Mouse (Mus musculus) kidney, embryonic 16.5 days (tissue): ENCODE measurements around the gene Rbfox3. TPM values are rescaled to one million over a fixed set of nuclear protein-coding genes. Genes with fewer than 3 reads are reported as not detected.

Experiments used
- ATAC-seq: fragments of 200-750 bp; cut with Nextera tagmentation; 2 replicates; pipeline ENCODE4 v1.8.0; 2017; ENCODE audit warnings: moderate TSS enrichment; ENCODE audit not compliant: low FRiP score, low TSS enrichment
- H3K27ac ChIP-seq: fragments of 300-500 bp; sonication (generic); 2 replicates; pipeline ENCODE4 v1.5.1; 2014; ENCODE audit warnings: low read length
- H3K27me3 ChIP-seq: fragments of 300-500 bp; sonication (generic); 2 replicates; pipeline ENCODE4 v1.6.1; 2014; ENCODE audit warnings: low read length, control low read depth, mixed read lengths; ENCODE audit not compliant: insufficient read depth
- H3K36me3 ChIP-seq: fragments of 300-500 bp; sonication (generic); 2 replicates; pipeline ENCODE4 v1.6.1; 2014; ENCODE audit warnings: low read length, control low read depth, mixed read lengths; ENCODE audit not compliant: insufficient read depth
- H3K4me1 ChIP-seq: fragments of 300-500 bp; sonication (generic); 2 replicates; pipeline ENCODE4 v1.6.1; 2014; ENCODE audit warnings: low read length, control low read depth, mixed read lengths; ENCODE audit not compliant: insufficient read depth
- H3K4me2 ChIP-seq: fragments of 300-500 bp; sonication (generic); replicated peaks from 2 replicates; pipeline ENCODE4 v1.6.1; 2014; ENCODE audit warnings: low read depth, low read length
- H3K4me3 ChIP-seq: fragments of 300-500 bp; sonication (generic); 2 replicates; pipeline ENCODE4 v1.5.1; 2014; ENCODE audit warnings: mild to moderate bottlenecking, low read length
- H3K9ac ChIP-seq: fragments of 300-500 bp; sonication (generic); replicated peaks from 2 replicates; pipeline ENCODE4 v1.6.1; 2014; ENCODE audit warnings: low read length
- H3K9me3 ChIP-seq: fragments of 300-500 bp; sonication (generic); 2 replicates; pipeline ENCODE4 v1.6.1; 2016; ENCODE audit warnings: low read length, control low read depth
- whole genome bisulfite sequencing: fragments of 180-500 bp; shearing (Covaris S2); extraction: QIAGEN DNeasy Blood & Tissue Kit; methylation state at CpG from one replicate; pipeline ENCODE4 v1.1.7; 2014; 5-methylcytosine and 5-hydroxymethylcytosine counted together
- polyA plus RNA-seq: library from polyadenylated mRNA; unstranded; fragments of >200 nt; fragmentation: Nextera tagmentation; extraction: Ambion mirVana; gene quantifications from 2 replicates; pipeline ENCODE4 v1.2.1, GENCODE M21; 2015

Gene Rbfox3
- polyA plus RNA-seq, 1 experiment from 2014 or later: 1.0 TPM

- ATAC-seq: no peak
- Histone ChIP-seq H3K9ac (no peak overlapping the region), H3K4me3 (no peak overlapping the region), H3K4me1 (no peaks in the 10 kb centered on the region), H3K27ac (no peak overlapping the region), H3K27me3 (no peaks in the 10 kb centered on the region), H3K9me3 (no peaks in the 10 kb centered on the region), H3K36me3 (no peaks in the 10 kb centered on the region), H3K4me2 (no peak overlapping the region)
- WGBS: 84% methylated on average over 8 of the region's 8 CpGs
Measured at GRCm38 (mm10) chr11:118885604-118886003, 25.8 kb downstream of the Rbfox3 start.

- Histone ChIP-seq H3K4me1 (no peaks in the 10 kb centered on the region), H3K9me3 (no peaks in the 10 kb centered on the region), H3K9ac (no peak overlapping the region), H3K4me3 (no peak overlapping the region), H3K4me2 (no peak overlapping the region), H3K27ac (no peak overlapping the region), H3K27me3 (no peaks in the 10 kb centered on the region), H3K36me3 (no peaks in the 10 kb centered on the region)
- ATAC-seq: no peak
- WGBS: 90% methylated on average over 16 of the region's 16 CpGs
Measured at GRCm38 (mm10) chr11:118885135-118885534, 26.3 kb downstream of the Rbfox3 start.

- no peaks in the 10 kb centered on the region for H3K4me1 ChIP-seq
- H3K9me3 ChIP-seq: no peaks in the 10 kb centered on the region
- H3K36me3 ChIP-seq: no peaks in the 10 kb centered on the region
- H3K4me2 ChIP-seq: no peak overlapping the region
- WGBS: 87% methylated on average over 9 of the region's 9 CpGs
- no peaks in the 10 kb centered on the region for H3K27me3 ChIP-seq
- no peak overlapping the region for H3K9ac ChIP-seq
- no peak for ATAC-seq
- no peak overlapping the region for H3K4me3 ChIP-seq
- no peak overlapping the region for H3K27ac ChIP-seq
Measured at GRCm38 (mm10) chr11:118883143-118883542, 28.3 kb downstream of the Rbfox3 start.

GRCm38 (mm10) chr11:118881786-118882495 is 29.5 kb downstream of the Rbfox3 start:
- Histone ChIP-seq H3K4me3 (no peak overlapping the region), H3K27ac (no peak overlapping the region), H3K27me3 (no peaks in the 10 kb centered on the region), H3K9me3 (no peaks in the 10 kb centered on the region), H3K9ac (no peak overlapping the region), H3K4me2 (no peak overlapping the region), H3K4me1 (no peaks in the 10 kb centered on the region), H3K36me3 (no peaks in the 10 kb centered on the region)
- 38% methylated on average over 11 of the region's 11 CpGs for WGBS
- ATAC-seq: no peak

- no peak overlapping the region for H3K4me3 ChIP-seq
- H3K27me3 ChIP-seq: no peaks in the 10 kb centered on the region; the same call in 1 of the 2 replicates
- no peaks in the 10 kb centered on the region for H3K9me3 ChIP-seq
- H3K27ac ChIP-seq: no peak overlapping the region
- no peak for ATAC-seq
- peaks cover 10% of the 10 kb centered on the region; the same call in 1 of the 2 replicates for H3K4me1 ChIP-seq
- no peak overlapping the region for H3K9ac ChIP-seq
- H3K4me2 ChIP-seq: no peak overlapping the region
- H3K36me3 ChIP-seq: no peaks in the 10 kb centered on the region
- 89% methylated on average over 8 of the region's 8 CpGs for WGBS
Measured at GRCm38 (mm10) chr11:118879466-118880150, 31.8 kb downstream of the Rbfox3 start.

GRCm38 (mm10) chr11:118878605-118879245 is 32.7 kb downstream of the Rbfox3 start:
- H3K4me2 ChIP-seq: no peak overlapping the region
- no peak overlapping the region for H3K9ac ChIP-seq
- no peaks in the 10 kb centered on the region; the same call in 1 of the 2 replicates for H3K27me3 ChIP-seq
- H3K27ac ChIP-seq: no peak overlapping the region
- no peak for ATAC-seq
- peaks cover 19% of the 10 kb centered on the region for H3K4me1 ChIP-seq
- H3K36me3 ChIP-seq: no peaks in the 10 kb centered on the region
- WGBS: 94% methylated on average over 13 of the region's 13 CpGs
- no peak overlapping the region for H3K4me3 ChIP-seq
- H3K9me3 ChIP-seq: no peaks in the 10 kb centered on the region

- no peak overlapping the region for H3K27ac ChIP-seq
Measured at GRCm38 (mm10) chr11:118875243-118875897, 36.0 kb downstream of the Rbfox3 start.

GRCm38 (mm10) chr11:118874487-118875095 is 36.8 kb downstream of the Rbfox3 start:
- Histone ChIP-seq H3K27ac (no peak overlapping the region), H3K4me3 (no peak overlapping the region), H3K36me3 (no peaks in the 10 kb centered on the region), H3K9me3 (no peaks in the 10 kb centered on the region), H3K27me3 (peaks cover 2% of the 10 kb centered on the region), H3K9ac (no peak overlapping the region), H3K4me2 (no peak overlapping the region), H3K4me1 (peaks cover 21% of the 10 kb centered on the region)
- 16% methylated on average over 7 of the region's 7 CpGs for WGBS
- peak; percentile 77 for ATAC-seq

More at GRCm38 (mm10) chr11:118875243-118875897, 36.0 kb downstream of the Rbfox3 start:
- Histone ChIP-seq H3K4me3 (no peak overlapping the region), H3K9me3 (no peaks in the 10 kb centered on the region), H3K27me3 (peaks cover 2% of the 10 kb centered on the region), H3K4me1 (peaks cover 21% of the 10 kb centered on the region), H3K36me3 (no peaks in the 10 kb centered on the region), H3K9ac (no peak overlapping the region), H3K4me2 (no peak overlapping the region)
- peak; percentile 77; the same call in 1 of the 2 replicates for ATAC-seq
- WGBS: 43% methylated on average over 5 of the region's 5 CpGs

GRCm38 (mm10) chr11:118874022-118874421 is 37.4 kb downstream of the Rbfox3 start:
- peaks cover 2% of the 10 kb centered on the region for H3K27me3 ChIP-seq
- H3K9me3 ChIP-seq: no peaks in the 10 kb centered on the region
- ATAC-seq: no peak
- H3K27ac ChIP-seq: no peak overlapping the region
- H3K9ac ChIP-seq: no peak overlapping the region
- H3K36me3 ChIP-seq: no peaks in the 10 kb centered on the region
- 39% methylated on average over 11 of the region's 11 CpGs for WGBS
- no peak overlapping the region for H3K4me2 ChIP-seq
- H3K4me3 ChIP-seq: no peak overlapping the region
- H3K4me1 ChIP-seq: peaks cover 21% of the 10 kb centered on the region
